Mouse (Mus musculus): ENCODE measurements around the gene Gm14214. TPM values are rescaled to one million over a fixed set of nuclear protein-coding genes. Genes with fewer than 3 reads are reported as not detected.

Gm14214 gene
- polyA plus RNA-seq (2015; fragmentation: Illumina TruSeq; extraction: RNeasy Lipid Tissue Mini Kit (QIAGEN cat#74804); ENCODE audit: low read depth, low replicate concordance): not detected

DNA sequence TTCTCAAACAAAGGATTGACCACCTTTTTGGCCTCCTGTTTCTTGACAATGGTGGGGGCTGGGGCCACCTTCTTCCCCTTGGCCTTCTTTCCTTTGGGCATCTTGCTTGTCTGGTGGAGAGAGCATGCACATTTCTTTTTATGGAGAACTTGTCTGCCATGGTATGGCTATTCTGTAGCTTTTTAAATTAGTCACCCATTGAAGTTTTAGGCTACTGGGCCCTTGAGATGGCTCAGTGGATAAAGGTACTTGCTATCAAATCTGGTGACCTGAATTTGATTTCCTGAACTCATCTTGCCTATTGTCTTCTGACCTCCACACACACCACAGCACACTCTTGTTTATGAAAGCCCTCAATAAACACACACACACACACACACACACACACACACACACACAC is at the start of gene Gm14214:
Gene Gm14214 (minus strand): TSS at position 101 of the 400 bp plus-strand sequence.

DNA sequence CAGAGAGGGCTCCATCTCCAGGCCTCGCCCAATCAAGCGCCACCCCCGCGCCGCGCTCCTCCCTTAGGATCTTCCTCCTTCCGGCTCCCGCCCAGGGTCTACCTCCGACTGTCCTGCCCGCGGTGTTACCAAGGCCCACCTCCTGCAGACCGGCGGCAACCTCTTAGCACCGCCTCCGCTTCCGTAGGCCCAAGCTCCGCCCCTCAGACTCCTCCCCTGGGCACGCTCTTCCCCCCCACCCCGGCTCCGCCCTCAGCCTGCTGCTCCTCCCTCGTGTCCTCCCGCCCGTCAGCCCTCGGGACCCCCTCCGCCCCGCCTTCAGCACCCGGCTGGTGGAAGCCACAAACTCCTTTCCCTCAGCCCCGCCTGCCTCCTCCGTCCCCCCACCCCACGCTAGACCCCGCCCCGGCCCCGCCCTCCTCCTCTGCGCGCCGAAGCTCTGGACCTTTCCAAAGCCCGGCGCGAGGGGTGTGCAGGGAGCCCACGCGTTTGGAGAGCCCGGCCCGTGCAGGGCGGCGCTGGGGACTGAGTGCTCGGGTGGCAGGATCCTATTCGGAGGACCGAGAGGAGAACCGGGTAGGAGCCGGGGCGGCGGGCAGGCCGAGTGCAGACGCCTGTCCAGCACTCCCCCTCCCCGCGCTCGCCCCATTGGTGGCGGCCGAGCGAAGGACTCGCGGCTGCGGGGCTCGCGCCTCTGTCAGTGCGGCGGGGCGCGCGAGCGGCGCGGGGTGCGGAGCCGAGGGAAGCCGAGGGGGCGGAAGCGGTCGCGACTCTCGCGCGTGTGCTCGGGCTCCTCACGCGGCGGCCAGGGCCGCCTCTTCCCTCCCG is 21.0 kb upstream of the Gm14214 start, which contains the start of the genes Raly and a:
Gene Raly (plus strand): TSS at position 441 of the 828 bp plus-strand sequence.
Gene a (plus strand): TSS at position 747 of the 828 bp plus-strand sequence.

Other genes starting within 250 kb of the Gm14214 start
- not detected for gene 1700003F12Rik, start 222.9 kb downstream of the Gm14214 start, polyA plus RNA-seq (2015; fragmentation: Illumina TruSeq; extraction: RNeasy Lipid Tissue Mini Kit (QIAGEN cat#74804); ENCODE audit: low read depth, low replicate concordance)
- gene Actl10, start 218.3 kb downstream of the Gm14214 start, polyA plus RNA-seq (2015; fragmentation: Illumina TruSeq; extraction: RNeasy Lipid Tissue Mini Kit (QIAGEN cat#74804); ENCODE audit: low read depth, low replicate concordance): not detected
- gene Necab3, start 211.1 kb downstream of the Gm14214 start, polyA plus RNA-seq (2015; fragmentation: Illumina TruSeq; extraction: RNeasy Lipid Tissue Mini Kit (QIAGEN cat#74804); ENCODE audit: low read depth, low replicate concordance): 83.4 TPM
- gene E2f1, start 200.1 kb downstream of the Gm14214 start, polyA plus RNA-seq (2015; fragmentation: Illumina TruSeq; extraction: RNeasy Lipid Tissue Mini Kit (QIAGEN cat#74804); ENCODE audit: low read depth, low replicate concordance): 12.2 TPM
- gene Pxmp4, start 166.3 kb downstream of the Gm14214 start, polyA plus RNA-seq (2015; fragmentation: Illumina TruSeq; extraction: RNeasy Lipid Tissue Mini Kit (QIAGEN cat#74804); ENCODE audit: low read depth, low replicate concordance): 16.4 TPM
- 6.8 TPM for gene Zfp341, start 156.7 kb downstream of the Gm14214 start, polyA plus RNA-seq (2015; fragmentation: Illumina TruSeq; extraction: RNeasy Lipid Tissue Mini Kit (QIAGEN cat#74804); ENCODE audit: low read depth, low replicate concordance)
- gene 4930519P11Rik, start 156.6 kb downstream of the Gm14214 start, polyA plus RNA-seq (2015; fragmentation: Illumina TruSeq; extraction: RNeasy Lipid Tissue Mini Kit (QIAGEN cat#74804); ENCODE audit: low read depth, low replicate concordance): not detected
- 245 TPM for gene Chmp4b, start 118.3 kb downstream of the Gm14214 start, polyA plus RNA-seq (2015; fragmentation: Illumina TruSeq; extraction: RNeasy Lipid Tissue Mini Kit (QIAGEN cat#74804); ENCODE audit: low read depth, low replicate concordance)
- gene Raly, start 21.1 kb upstream of the Gm14214 start, polyA plus RNA-seq (2015; fragmentation: Illumina TruSeq; extraction: RNeasy Lipid Tissue Mini Kit (QIAGEN cat#74804); ENCODE audit: low read depth, low replicate concordance): 128 TPM
- not detected for gene a, start 21.4 kb upstream of the Gm14214 start, polyA plus RNA-seq (2015; fragmentation: Illumina TruSeq; extraction: RNeasy Lipid Tissue Mini Kit (QIAGEN cat#74804); ENCODE audit: low read depth, low replicate concordance)
- gene Eif2s2, start 122.9 kb upstream of the Gm14214 start, polyA plus RNA-seq (2015; fragmentation: Illumina TruSeq; extraction: RNeasy Lipid Tissue Mini Kit (QIAGEN cat#74804); ENCODE audit: low read depth, low replicate concordance): 89.9 TPM
- not detected for gene Gm14226, start 248.2 kb upstream of the Gm14214 start, polyA plus RNA-seq (2015; fragmentation: Illumina TruSeq; extraction: RNeasy Lipid Tissue Mini Kit (QIAGEN cat#74804); ENCODE audit: low read depth, low replicate concordance)

All from brain, adult 10 weeks (tissue).